Mouse (Mus musculus) heart, postnatal 0 days (tissue): Measurements from ENCODE around the gene Fcho2.
"Not testable (repeated sequence)": the region's sequence is repeated elsewhere in the genome, so short reads cannot be mapped to it uniquely, and the experiment has no call there.

Experiments used
- CTCF ChIP-seq: IDR thresholded peaks from 2 replicates; pipeline ENCODE4 v1.5.1; 2016; ENCODE audit warnings: antibody characterized with exemption, control low read depth, low read depth
- EP300 ChIP-seq: IDR thresholded peaks from 2 replicates; pipeline ENCODE4 v1.6.1; 2016; ENCODE audit warnings: antibody characterized with exemption, low read depth

GRCm38 (mm10) chr13:98816981-98817660 is 1.9 kb upstream of the Fcho2 start:
- not testable (repeated sequence) for TF ChIP-seq CTCF, EP300
